Mouse (Mus musculus) liver, adult 2 months (tissue): ENCODE results near the gene Cadm1.

Experiments
- CTCF ChIP-seq: fragments of 200-500 bp; IDR thresholded peaks from 2 replicates; pipeline ENCODE4 v1.5.1; 2011; ENCODE audit warnings: low read depth, low read length, control low read depth
- POLR2A ChIP-seq: fragments of 200-500 bp; IDR thresholded peaks from 2 replicates; pipeline ENCODE4 v1.6.1; 2011; ENCODE audit warnings: low read length, control low read depth; ENCODE audit not compliant: insufficient read depth; ENCODE audit errors: extremely low read depth

DNA sequence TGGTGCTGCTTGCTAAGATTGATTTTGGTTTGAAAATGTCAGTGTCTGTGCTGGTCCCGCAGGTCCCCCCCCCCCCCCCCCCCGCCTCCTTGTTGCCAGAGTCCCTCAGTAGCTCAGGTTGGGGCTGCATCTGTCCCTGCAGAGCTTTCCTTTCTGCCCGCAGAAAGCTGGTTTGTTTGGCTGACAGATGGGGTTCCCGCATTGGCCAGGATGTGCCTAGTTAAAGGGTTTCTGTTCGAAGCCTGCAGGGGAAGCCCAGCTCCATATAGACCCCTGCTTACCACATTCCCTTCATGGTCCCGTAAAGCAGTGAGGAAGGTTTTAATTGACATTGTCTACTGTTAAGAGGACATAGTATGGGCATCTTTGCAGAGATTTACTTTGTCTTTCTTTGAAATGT, 78.9 kb downstream of the Cadm1 start:
- no peak for TF ChIP-seq CTCF
- no peak for TF ChIP-seq POLR2A
